Mouse (Mus musculus): ENCODE results near the gene R3hdm4. TPM values are rescaled to one million over a fixed set of nuclear protein-coding genes. Genes with fewer than 3 reads are reported as not detected.
A peak's percentile ranks its signal among the peaks of the same experiment; 100 is the strongest.

R3hdm4 gene
- total RNA-seq, 2 experiments from 2014 or later, result 349 to 368 TPM

GRCm38 (mm10) chr10:79880721-79881120 lies 40.3 kb downstream of the R3hdm4 start:
- DNase-seq (ENCODE audit: low spot score in 2 of 2), result no peak
- intact Hi-C loops (cut with DNase I), result loop anchor here (5.0 kb wide), 2 partner anchors 42 to 48 kb away; partner anchors contain the start of gene R3hdm4

- DNase-seq (ENCODE audit: low spot score in 2 of 2), result no peak
Measured at GRCm38 (mm10) chr10:79879527-79879926, 41.5 kb downstream of the R3hdm4 start.

GRCm38 (mm10) chr10:79877757-79878156 lies 43.3 kb downstream of the R3hdm4 start:
- DNase-seq (ENCODE audit: low spot score in 2 of 2), result no peak
- intact Hi-C loops (cut with DNase I), result no loop called here

More at GRCm38 (mm10) chr10:79879527-79879926, 41.5 kb downstream of the R3hdm4 start:
- intact Hi-C loops (cut with DNase I), result no loop called here

- intact Hi-C loops (cut with DNase I), result no loop called here
- DNase-seq (ENCODE audit: low spot score in 2 of 2), result no peak
Measured at GRCm38 (mm10) chr10:79877174-79877573, 43.8 kb downstream of the R3hdm4 start.

- peak in 1 of 2 experiments; percentile 60 for DNase-seq (ENCODE audit: low spot score in 2 of 2)
Measured at GRCm38 (mm10) chr10:79874290-79874862, 46.6 kb downstream of the R3hdm4 start, which contains the start of the genes Prtn3 and Plppr3. Gene Prtn3 (plus strand): TSS chr10:79874476. Gene Plppr3 (minus strand): TSS chr10:79874634.

GRCm38 (mm10) chr10:79873715-79874289 lies 47.2 kb downstream of the R3hdm4 start:
- intact Hi-C loops (cut with DNase I), result loop anchor here (2.0 kb wide), 1 partner anchor 19 kb away; the partner anchor contains the start of gene Ptbp1
- DNase-seq (ENCODE audit: low spot score in 2 of 2), result no peak

More at GRCm38 (mm10) chr10:79874290-79874862, 46.6 kb downstream of the R3hdm4 start, which contains the start of the genes Prtn3 and Plppr3:
- intact Hi-C loops (cut with DNase I), result loop anchor here (2.0 kb wide), 1 partner anchor 20 kb away; the partner anchor contains the start of gene Ptbp1

- DNase-seq (ENCODE audit: low spot score in 2 of 2), result no peak
- intact Hi-C loops (cut with DNase I), result no loop called here
Measured at GRCm38 (mm10) chr10:79873313-79873712, 47.7 kb downstream of the R3hdm4 start.

GRCm38 (mm10) chr10:79872862-79873261 lies 48.1 kb downstream of the R3hdm4 start:
- intact Hi-C loops (cut with DNase I), result no loop called here
- DNase-seq (ENCODE audit: low spot score in 2 of 2), result no peak

GRCm38 (mm10) chr10:79871845-79872244 lies 49.2 kb downstream of the R3hdm4 start:
- intact Hi-C loops (cut with DNase I), result no loop called here
- no peak for DNase-seq (ENCODE audit: low spot score in 2 of 2)

- intact Hi-C loops (cut with DNase I), result no loop called here
Measured at GRCm38 (mm10) chr10:79866601-79867000, 54.4 kb downstream of the R3hdm4 start.

GRCm38 (mm10) chr10:79865801-79866295 lies 55.2 kb downstream of the R3hdm4 start:
- intact Hi-C loops (cut with DNase I), result no loop called here
- no peak for DNase-seq (ENCODE audit: low spot score in 2 of 2)

More at GRCm38 (mm10) chr10:79866601-79867000, 54.4 kb downstream of the R3hdm4 start:
- DNase-seq (ENCODE audit: low spot score in 2 of 2), result no peak

GRCm38 (mm10) chr10:79865189-79865601 lies 55.8 kb downstream of the R3hdm4 start:
- intact Hi-C loops (cut with DNase I), result no loop called here
- DNase-seq (ENCODE audit: low spot score in 2 of 2), result no peak

- DNase-seq (ENCODE audit: low spot score in 2 of 2), result no peak
Measured at GRCm38 (mm10) chr10:79864351-79865188, 56.4 kb downstream of the R3hdm4 start.

GRCm38 (mm10) chr10:79862925-79863324 lies 58.1 kb downstream of the R3hdm4 start:
- intact Hi-C loops (cut with DNase I), result no loop called here
- DNase-seq (ENCODE audit: low spot score in 2 of 2), result no peak

More at GRCm38 (mm10) chr10:79864351-79865188, 56.4 kb downstream of the R3hdm4 start:
- intact Hi-C loops (cut with DNase I), result no loop called here

- intact Hi-C loops (cut with DNase I), result no loop called here
Measured at GRCm38 (mm10) chr10:79862049-79862788, 58.8 kb downstream of the R3hdm4 start.

GRCm38 (mm10) chr10:79861230-79862048 lies 59.6 kb downstream of the R3hdm4 start:
- intact Hi-C loops (cut with DNase I), result no loop called here
- no peak for DNase-seq (ENCODE audit: low spot score in 2 of 2)

More at GRCm38 (mm10) chr10:79862049-79862788, 58.8 kb downstream of the R3hdm4 start:
- DNase-seq (ENCODE audit: low spot score in 2 of 2), result no peak

- no peak for DNase-seq (ENCODE audit: low spot score in 2 of 2)
- intact Hi-C loops (cut with DNase I), result no loop called here
Measured at GRCm38 (mm10) chr10:79860079-79860911, 60.7 kb downstream of the R3hdm4 start.

Data from left cerebral cortex, postnatal 36 days (tissue).